Mouse (Mus musculus) brain, embryonic 14.5 days (tissue): Measurements from ENCODE around the gene Trio. TPM values are rescaled to one million over a fixed set of nuclear protein-coding genes. Genes with fewer than 3 reads are reported as not detected.

Experiments
- DNase-seq: peaks from one replicate; pipeline ENCODE4 v3.0.0-alpha.2; 2011; ENCODE audit warnings: low read depth
- CTCF ChIP-seq: fragments of 200-500 bp; IDR thresholded peaks from 2 replicates; pipeline ENCODE4 v1.5.1; 2012; ENCODE audit warnings: inconsistent platforms, mild to moderate bottlenecking, moderate library complexity, borderline replicate concordance; ENCODE audit not compliant: insufficient read depth, insufficient read length; ENCODE audit errors: extremely low read depth
- POLR2A ChIP-seq: fragments of 200-500 bp; IDR thresholded peaks from 2 replicates; pipeline ENCODE4 v1.6.1; 2012; ENCODE audit warnings: mild to moderate bottlenecking, inconsistent platforms, borderline replicate concordance; ENCODE audit not compliant: poor library complexity, insufficient read depth, insufficient read length, severe bottlenecking; ENCODE audit errors: extremely low read depth
- polyA plus RNA-seq: library from polyadenylated mRNA; depleted of rRNA; stranded (reverse); fragments of >200 nt; gene quantifications from 2 replicates; pipeline ENCODE4 v1.2.3, GENCODE M21; 2012

Gene Trio
- polyA plus RNA-seq, 1 experiment = 202 TPM

DNA sequence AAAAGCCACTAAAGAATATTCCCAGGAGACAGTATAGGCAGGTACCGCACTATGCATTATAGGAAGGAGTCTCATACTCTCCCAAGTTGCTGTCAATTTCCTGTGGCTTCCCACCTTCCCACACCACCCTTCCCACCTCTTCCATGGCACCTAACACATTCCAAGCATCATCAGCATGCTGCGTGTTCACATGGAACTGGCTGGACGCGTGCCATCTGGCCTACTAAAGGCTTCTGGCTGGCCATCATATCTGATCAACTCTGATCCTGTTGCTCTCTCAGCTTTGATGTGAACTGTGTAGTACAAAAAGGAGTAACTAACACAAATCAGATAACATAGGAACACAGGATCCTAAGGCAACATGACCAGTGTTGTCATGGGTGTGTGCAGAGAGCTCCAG lies 156.6 kb downstream of the Trio start:
- no peak for DNase-seq

DNA sequence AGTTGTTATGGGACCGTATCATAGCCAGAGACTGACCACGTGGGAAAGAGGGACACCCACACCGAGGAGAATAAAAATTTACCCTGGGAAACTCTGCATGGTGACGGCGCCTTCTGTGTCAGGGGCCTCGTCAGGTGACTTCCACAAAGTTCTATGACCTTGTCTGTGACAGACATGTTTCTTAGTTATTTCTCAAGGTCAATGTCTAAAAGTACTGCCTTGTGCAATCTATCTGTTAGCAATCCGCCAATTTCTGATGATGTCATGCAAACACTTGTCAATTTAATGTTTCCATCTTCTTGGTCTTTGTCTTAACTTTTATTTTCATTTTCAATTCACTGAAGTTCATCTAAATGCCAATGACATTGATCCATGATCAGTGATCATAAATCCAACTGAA lies 157.8 kb downstream of the Trio start:
- TF ChIP-seq CTCF = no peak
- TF ChIP-seq POLR2A = no peak
- no peak for DNase-seq

More for the DNA sequence above, 156.6 kb downstream of the Trio start:
- TF ChIP-seq CTCF = no peak

DNA sequence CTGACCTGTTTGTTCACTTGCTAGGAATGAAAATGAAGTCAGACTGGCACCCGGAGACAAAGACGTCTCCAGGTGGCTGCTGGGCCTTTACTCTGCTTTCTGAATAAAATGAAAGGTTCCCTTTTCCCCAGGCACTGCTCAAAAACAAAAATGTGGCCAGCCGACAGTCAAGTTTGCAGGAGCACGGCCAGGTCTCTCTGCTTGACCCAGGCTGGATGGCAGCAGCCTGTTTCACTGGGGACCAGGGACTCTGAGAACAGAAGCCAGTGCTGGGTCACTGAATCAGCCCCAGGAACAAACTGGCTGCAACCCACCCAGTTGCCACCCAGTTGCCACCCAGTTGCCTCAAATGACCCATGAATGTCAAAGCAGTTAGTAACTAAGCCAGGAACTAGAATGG lies 159.2 kb downstream of the Trio start:
- DNase-seq = no peak
- TF ChIP-seq POLR2A (no peak), CTCF (no peak)

DNA sequence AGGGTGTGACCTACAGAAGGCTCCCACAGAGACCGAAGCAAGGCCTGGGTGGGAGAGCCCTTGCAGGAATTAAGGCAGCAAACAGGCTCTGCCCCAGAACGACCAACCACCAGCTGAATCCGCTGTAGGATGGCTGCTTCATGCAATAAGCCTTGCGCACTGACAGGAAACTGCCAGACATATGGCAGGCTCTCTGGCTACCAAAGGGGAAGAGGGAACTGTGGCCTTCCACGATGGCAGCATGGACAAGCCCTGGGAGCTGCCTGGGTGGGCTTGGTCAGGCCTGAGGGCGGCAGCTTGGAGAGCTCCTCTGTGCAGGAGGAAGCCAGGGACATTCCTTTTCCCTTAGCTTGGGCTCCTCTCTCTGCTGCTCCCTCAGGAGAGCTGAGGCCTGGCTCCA lies 159.6 kb downstream of the Trio start:
- DNase-seq = no peak
- TF ChIP-seq POLR2A = no peak
- no peak for TF ChIP-seq CTCF

DNA sequence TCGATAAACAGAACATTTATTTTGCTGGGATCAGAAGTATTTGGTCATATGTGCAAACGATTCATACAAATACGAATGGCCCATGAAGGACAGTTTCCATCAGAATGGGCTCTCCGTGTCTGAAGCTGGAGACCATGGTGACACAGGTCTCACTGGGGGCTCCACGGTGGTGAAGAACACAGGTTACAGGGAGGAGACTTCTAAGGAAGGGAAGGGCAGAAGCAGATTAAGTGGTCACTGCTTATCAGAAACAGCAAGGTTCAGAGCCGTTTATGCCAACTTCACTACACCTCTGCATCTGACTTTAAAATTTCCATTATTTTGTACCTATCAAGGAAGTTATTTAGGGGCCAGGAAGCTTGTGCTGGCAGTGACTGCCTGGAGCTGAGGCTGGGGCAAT lies 161.3 kb downstream of the Trio start:
- no peak for TF ChIP-seq CTCF
- TF ChIP-seq POLR2A = no peak
- DNase-seq = no peak

DNA sequence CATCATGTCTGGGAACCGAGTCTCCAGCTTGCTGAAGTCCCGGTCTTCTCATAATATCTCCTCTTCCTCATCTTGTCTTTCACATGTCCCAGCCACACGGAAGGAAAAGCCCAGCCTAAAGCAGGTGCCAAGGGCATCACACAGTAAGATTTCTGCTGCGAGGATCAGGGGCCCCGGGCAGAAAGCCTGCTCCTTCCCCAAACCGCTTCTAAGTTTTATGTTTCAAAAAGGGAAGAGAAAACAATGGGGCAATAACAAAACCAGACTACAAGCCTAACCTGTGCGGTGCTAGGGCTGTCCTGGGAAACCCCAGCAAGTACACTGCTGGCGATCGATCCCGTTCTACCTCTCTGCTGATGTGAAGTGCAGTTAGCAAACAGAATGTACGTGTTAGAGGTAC lies 162.7 kb downstream of the Trio start:
- TF ChIP-seq POLR2A (no peak), CTCF (no peak)
- no peak for DNase-seq

DNA sequence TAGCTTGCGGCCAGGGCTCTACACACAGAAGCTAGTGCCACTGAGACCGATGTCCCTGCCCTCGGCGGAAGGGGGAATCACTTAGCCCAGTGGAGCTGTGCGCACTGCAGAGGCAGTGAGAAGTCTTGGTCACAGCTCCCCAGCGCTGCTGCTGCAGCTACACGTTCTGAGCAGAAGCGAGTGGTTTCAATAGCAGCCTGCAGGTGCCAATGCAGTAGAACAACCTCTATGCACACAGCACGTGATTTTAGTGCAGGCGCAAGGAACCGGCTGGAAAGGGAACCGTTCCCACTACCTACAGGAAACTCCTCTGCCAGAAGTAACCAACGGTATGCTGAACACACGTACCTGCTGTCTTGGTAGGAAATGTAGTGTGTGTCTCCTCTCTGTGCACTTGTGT lies 165.2 kb downstream of the Trio start:
- TF ChIP-seq POLR2A = no peak
- no peak for TF ChIP-seq CTCF
- no peak for DNase-seq

DNA sequence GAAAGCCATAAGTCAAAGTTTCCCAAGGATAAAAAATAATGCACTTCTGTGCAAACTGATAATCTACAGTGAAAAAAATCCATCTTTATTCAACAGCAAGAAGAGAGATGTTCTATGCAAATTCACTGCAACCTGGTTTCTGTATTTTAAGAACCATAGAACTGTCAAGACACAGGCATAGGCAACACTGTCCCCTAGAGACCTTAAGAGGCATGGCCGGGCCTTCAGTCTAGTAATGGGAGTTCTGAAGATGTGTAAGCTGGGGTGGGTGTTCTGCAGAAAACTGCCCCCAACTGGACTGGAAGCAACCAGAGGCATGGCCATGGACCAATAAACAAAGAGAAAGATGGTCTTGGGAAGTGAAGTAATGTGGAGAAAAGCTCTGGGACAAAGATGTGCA lies 166.1 kb downstream of the Trio start:
- no peak for TF ChIP-seq POLR2A
- peak; percentile 21; the same call in 1 of the 2 replicates for TF ChIP-seq CTCF
- no peak for DNase-seq

DNA sequence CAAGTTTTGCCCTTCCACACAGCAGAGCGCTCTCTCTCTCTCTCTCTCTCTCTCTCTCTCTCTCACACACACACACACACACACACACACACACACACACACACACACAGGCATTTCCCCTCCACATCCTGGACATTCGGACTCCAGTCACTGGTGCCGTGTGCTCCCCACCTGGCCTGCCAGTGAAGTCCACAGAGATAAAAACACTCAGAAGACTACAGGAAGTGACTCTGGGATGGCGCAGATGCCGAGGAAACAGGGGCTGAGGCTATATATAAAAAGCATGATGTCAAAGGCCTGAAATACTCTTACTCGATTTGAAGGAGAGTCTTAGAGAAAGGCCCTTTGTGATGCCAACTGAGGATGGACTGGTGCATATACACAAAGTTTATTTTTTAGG lies 166.5 kb downstream of the Trio start:
- TF ChIP-seq POLR2A (no peak), CTCF (no peak)
- DNase-seq = no peak

DNA sequence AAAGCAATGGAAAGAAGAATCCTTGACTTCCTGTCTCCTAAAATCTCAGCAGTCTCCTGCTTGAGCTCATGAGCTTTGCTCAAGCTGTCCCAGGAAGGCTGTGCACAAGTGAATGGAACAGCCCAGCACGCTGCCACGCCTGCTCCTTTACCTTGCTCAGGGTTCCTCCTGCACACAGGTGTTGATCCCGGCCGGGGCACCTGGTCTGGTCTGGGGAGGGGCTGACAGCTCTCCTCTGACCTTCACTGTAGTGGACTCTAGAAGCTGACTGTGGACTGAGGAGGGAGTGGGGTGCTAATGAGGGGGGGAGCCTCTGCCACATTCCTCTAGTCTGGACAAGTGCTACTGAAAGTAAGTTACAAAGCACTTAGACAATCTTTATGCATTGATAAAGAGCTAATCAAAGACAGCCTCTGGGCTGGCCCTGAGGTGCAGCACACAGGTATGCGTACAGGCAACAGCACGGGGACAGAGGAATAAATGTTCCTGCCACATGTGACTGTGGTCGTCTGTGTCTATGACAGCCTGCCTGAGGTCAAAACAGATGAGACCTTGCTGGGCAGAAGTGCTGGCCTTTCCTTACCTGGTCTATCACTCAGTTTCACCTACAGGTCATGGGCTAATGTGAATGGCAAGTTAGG lies 167.3 kb downstream of the Trio start:
- DNase-seq = no peak
- TF ChIP-seq POLR2A (no peak), CTCF (no peak)

DNA sequence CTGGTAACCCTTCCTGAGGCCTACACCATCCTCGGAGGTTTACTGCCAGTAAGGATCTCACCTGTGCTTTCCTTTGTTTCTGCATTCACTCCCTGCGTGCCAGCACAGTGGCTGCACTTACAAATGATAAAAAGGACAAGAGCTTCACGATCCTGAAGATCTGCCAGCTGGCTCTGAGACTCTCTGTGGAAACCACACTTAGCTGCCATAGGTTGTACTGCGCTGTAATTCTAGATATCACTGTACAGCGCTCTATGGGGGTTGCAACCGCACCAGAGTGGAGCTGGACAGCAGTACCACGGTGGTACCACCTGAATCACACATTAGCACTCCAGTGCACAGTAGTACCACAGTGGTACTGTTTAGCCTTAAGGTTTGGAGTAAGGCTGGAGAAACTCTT lies 168.4 kb downstream of the Trio start:
- TF ChIP-seq CTCF = no peak
- no peak for TF ChIP-seq POLR2A
- no peak for DNase-seq

DNA sequence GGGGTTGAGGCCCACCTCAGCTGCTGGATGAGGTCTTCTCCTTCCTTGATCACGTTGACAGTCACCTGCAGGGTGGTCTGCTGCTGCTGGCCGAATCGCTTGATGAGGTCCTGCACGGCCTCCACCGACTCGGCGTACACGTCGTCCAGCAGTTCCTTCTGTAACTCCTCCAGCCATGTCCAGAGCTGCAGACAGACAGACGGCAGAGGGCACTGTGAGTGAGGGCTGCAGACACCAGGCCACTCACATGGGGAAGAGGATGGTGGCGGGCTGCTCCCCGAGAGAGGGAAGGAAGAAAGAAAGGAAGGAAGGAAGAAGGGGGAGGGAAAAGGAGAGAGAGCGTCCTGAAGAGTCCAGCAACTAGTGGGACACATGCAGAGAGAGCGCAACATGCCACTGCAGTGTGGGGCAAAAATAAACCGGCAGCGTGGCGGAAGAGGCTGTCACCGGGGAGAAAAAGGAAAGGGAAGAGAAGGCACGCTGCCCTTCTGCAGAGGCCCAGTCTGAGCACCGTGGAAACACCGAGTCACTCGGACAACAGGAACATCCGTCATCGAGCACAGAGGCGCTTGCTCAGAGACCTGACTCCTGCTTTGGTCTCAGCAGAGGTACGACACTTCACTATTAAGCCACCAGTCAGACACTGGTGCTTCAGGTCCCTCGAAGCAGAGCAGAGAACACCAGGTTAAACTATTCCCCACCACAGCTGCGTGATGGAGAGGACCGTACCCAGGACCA lies 169.4 kb downstream of the Trio start:
- TF ChIP-seq POLR2A (no peak), CTCF (0 out of 2 replicates have a peak, but pooled peaks have one; percentile 3)
- no peak for DNase-seq
